Mouse (Mus musculus) cerebellum, adult 2 months (tissue): ENCODE measurements around the gene Syngr4.

Source experiments
- CTCF ChIP-seq: fragments of 200-500 bp; IDR thresholded peaks from 2 replicates; pipeline ENCODE4 v1.5.1; 2011; ENCODE audit warnings: low read depth, mild to moderate bottlenecking, control low read depth, low read length, moderate library complexity, borderline replicate concordance; ENCODE audit not compliant: insufficient read depth
- POLR2A ChIP-seq: fragments of 200-500 bp; IDR thresholded peaks from 2 replicates; pipeline ENCODE4 v1.6.1; 2011; ENCODE audit warnings: low read length, control low read depth, borderline replicate concordance; ENCODE audit not compliant: insufficient read depth

- no peak for TF ChIP-seq CTCF
- no peak for TF ChIP-seq POLR2A
Observed at GRCm38 (mm10) chr7:45919761-45920160, 23.2 kb upstream of the Syngr4 start.
